Mouse (Mus musculus) thymus, adult 2 months (tissue): ENCODE data around the gene Cdkn1b. TPM values are rescaled to one million over a fixed set of nuclear protein-coding genes. Genes with fewer than 3 reads are reported as not detected.

Experiments
- DNase-seq: peaks from one replicate; pipeline ENCODE4 v3.0.0; 2021
- H3K27ac ChIP-seq: fragments of 200-500 bp; 2 replicates; pipeline ENCODE4 v1.5.1; 2012; ENCODE audit warnings: low read length, control low read depth; ENCODE audit not compliant: control insufficient read depth, insufficient read depth
- H3K27me3 ChIP-seq: fragments of 200-500 bp; 2 replicates; pipeline ENCODE4 v1.6.1; 2012; ENCODE audit warnings: mild to moderate bottlenecking, low read length, moderate library complexity, mixed read lengths; ENCODE audit not compliant: control insufficient read depth, insufficient read depth
- H3K36me3 ChIP-seq: fragments of 200-500 bp; 2 replicates; pipeline ENCODE4 v1.6.1; 2012; ENCODE audit warnings: mild to moderate bottlenecking, low read length, moderate library complexity; ENCODE audit not compliant: control insufficient read depth, insufficient read depth
- H3K4me1 ChIP-seq: fragments of 200-500 bp; replicated peaks from 2 replicates; pipeline ENCODE4 v1.6.1; 2012; ENCODE audit warnings: low read length; ENCODE audit not compliant: control insufficient read depth, insufficient read depth
- H3K4me3 ChIP-seq: fragments of 200-500 bp; 2 replicates; pipeline ENCODE4 v1.5.1; 2012; ENCODE audit warnings: mild to moderate bottlenecking, low read length, control low read depth, moderate library complexity; ENCODE audit not compliant: control insufficient read depth, insufficient read depth
- CTCF ChIP-seq: fragments of 200-500 bp; IDR thresholded peaks from 2 replicates; pipeline ENCODE4 v1.5.1; 2012; ENCODE audit warnings: mild to moderate bottlenecking, control low read depth, low read length, moderate library complexity, borderline replicate concordance; ENCODE audit not compliant: control insufficient read depth, poor library complexity, insufficient read depth; ENCODE audit errors: extremely low read depth
- POLR2A ChIP-seq: fragments of 200-500 bp; IDR thresholded peaks from 2 replicates; pipeline ENCODE4 v1.6.1; 2012; ENCODE audit warnings: mild to moderate bottlenecking, low read length, control low read depth, moderate library complexity; ENCODE audit not compliant: control insufficient read depth, poor library complexity, insufficient read depth; ENCODE audit errors: extremely low read depth
- WGBS: fragments of 180-500 bp; shearing (Covaris S2); methylation state at CpG from one replicate; pipeline ENCODE4 v1.1.7; 2018; 5-methylcytosine and 5-hydroxymethylcytosine counted together
- polyA plus RNA-seq: library from polyadenylated mRNA; depleted of rRNA; stranded (reverse); fragments of >200 nt; gene quantifications from 2 replicates; pipeline ENCODE4 v1.2.3, GENCODE M21; 2012

Gene Cdkn1b
- polyA plus RNA-seq, 1 experiment: 65.2 TPM

- Histone ChIP-seq H3K36me3 (no peaks in the 10 kb centered on the region), H3K4me3 (no peak overlapping the region), H3K4me1 (peaks cover 20% of the 10 kb centered on the region), H3K27me3 (no peaks in the 10 kb centered on the region), H3K27ac (no peak overlapping the region)
- no peak for DNase-seq
- WGBS: 92% methylated on average over 1 of the region's 1 CpGs
- no peak for TF ChIP-seq CTCF
- no peak for TF ChIP-seq POLR2A
Measured at GRCm38 (mm10) chr6:134877892-134878291, 42.3 kb upstream of the Cdkn1b start.

GRCm38 (mm10) chr6:134879556-134879955 is 40.6 kb upstream of the Cdkn1b start:
- Histone ChIP-seq H3K4me1 (peaks cover 33% of the 10 kb centered on the region), H3K36me3 (no peaks in the 10 kb centered on the region), H3K27ac (no peak overlapping the region), H3K27me3 (no peaks in the 10 kb centered on the region), H3K4me3 (no peak overlapping the region)
- 84% methylated on average over 5 of the region's 5 CpGs for WGBS
- DNase-seq: no peak
- TF ChIP-seq CTCF: no peak
- no peak for TF ChIP-seq POLR2A

- TF ChIP-seq POLR2A (no peak), CTCF (no peak)
- WGBS: 96% methylated on average over 2 of the region's 2 CpGs
- Histone ChIP-seq H3K36me3 (no peaks in the 10 kb centered on the region), H3K4me3 (no peak overlapping the region), H3K27me3 (no peaks in the 10 kb centered on the region), H3K4me1 (peaks cover 37% of the 10 kb centered on the region), H3K27ac (peak overlapping the region; percentile 55)
- DNase-seq: no peak
Measured at GRCm38 (mm10) chr6:134880046-134880445, 40.2 kb upstream of the Cdkn1b start.

- Histone ChIP-seq H3K27ac (peak overlapping the region; percentile 95), H3K27me3 (no peaks in the 10 kb centered on the region), H3K36me3 (no peaks in the 10 kb centered on the region), H3K4me3 (no peak overlapping the region), H3K4me1 (peaks cover 46% of the 10 kb centered on the region)
- TF ChIP-seq POLR2A: no peak
- TF ChIP-seq CTCF: no peak
- 29% methylated on average over 4 of the region's 4 CpGs for WGBS
- no peak for DNase-seq
Measured at GRCm38 (mm10) chr6:134883661-134884060, 36.5 kb upstream of the Cdkn1b start.

GRCm38 (mm10) chr6:134885515-134885914 is 34.7 kb upstream of the Cdkn1b start:
- Histone ChIP-seq H3K36me3 (no peaks in the 10 kb centered on the region), H3K27ac (no peak overlapping the region), H3K27me3 (no peaks in the 10 kb centered on the region), H3K4me1 (peaks cover 41% of the 10 kb centered on the region), H3K4me3 (no peak overlapping the region)
- no peak for TF ChIP-seq CTCF
- TF ChIP-seq POLR2A: no peak
- DNase-seq: no peak
- WGBS: 100% methylated on average over 2 of the region's 2 CpGs

GRCm38 (mm10) chr6:134886475-134886874 is 33.7 kb upstream of the Cdkn1b start:
- no peak for DNase-seq
- no peak overlapping the region for H3K4me3 ChIP-seq
- H3K27ac ChIP-seq: no peak overlapping the region
- WGBS: 97% methylated on average over 8 of the region's 8 CpGs
- no peaks in the 10 kb centered on the region for H3K36me3 ChIP-seq
- peaks cover 33% of the 10 kb centered on the region for H3K4me1 ChIP-seq
- no peak for TF ChIP-seq CTCF
- TF ChIP-seq POLR2A: no peak
- no peaks in the 10 kb centered on the region for H3K27me3 ChIP-seq

GRCm38 (mm10) chr6:134887008-134887407 is 33.2 kb upstream of the Cdkn1b start:
- H3K4me3 ChIP-seq: no peak overlapping the region
- H3K27me3 ChIP-seq: no peaks in the 10 kb centered on the region
- DNase-seq: no peak
- no peak for TF ChIP-seq POLR2A
- TF ChIP-seq CTCF: no peak
- peaks cover 32% of the 10 kb centered on the region for H3K4me1 ChIP-seq
- no peak overlapping the region for H3K27ac ChIP-seq
- H3K36me3 ChIP-seq: no peaks in the 10 kb centered on the region
- 81% methylated on average over 5 of the region's 5 CpGs for WGBS
